Mouse (Mus musculus) embryonic facial prominence, embryonic 14.5 days (tissue): Measurements from ENCODE around the gene Cttnbp2. TPM values are rescaled to one million over a fixed set of nuclear protein-coding genes. Genes with fewer than 3 reads are reported as not detected.
A peak's percentile ranks its signal among the peaks of the same experiment; 100 is the strongest.

Source experiments
- ATAC-seq: fragments of 200-750 bp; cut with Nextera tagmentation; 2 replicates; pipeline ENCODE4 v1.8.0; 2017; ENCODE audit warnings: low read depth, moderate number of reproducible peaks, moderate TSS enrichment
- DNase-seq: peaks from one replicate; pipeline ENCODE4 v3.0.0-alpha.2; 2015; ENCODE audit warnings: low spot score
- H3K27ac ChIP-seq: fragments of 300-500 bp; sonication (generic); replicated peaks from 2 replicates; pipeline ENCODE4 v1.5.1; 2014; ENCODE audit warnings: low read depth, mild to moderate bottlenecking, low read length, moderate library complexity
- H3K27me3 ChIP-seq: fragments of 300-500 bp; sonication (generic); replicated peaks from 2 replicates; pipeline ENCODE4 v1.6.1; 2014; ENCODE audit warnings: low read length; ENCODE audit not compliant: control insufficient read depth, insufficient read depth
- H3K36me3 ChIP-seq: fragments of 300-500 bp; sonication (generic); 2 replicates; pipeline ENCODE4 v1.6.1; 2014; ENCODE audit warnings: low read length, mixed read lengths; ENCODE audit not compliant: control insufficient read depth, insufficient read depth
- H3K4me1 ChIP-seq: fragments of 300-500 bp; sonication (generic); 2 replicates; pipeline ENCODE4 v1.6.1; 2014; ENCODE audit warnings: antibody characterized with exemption, low read length; ENCODE audit not compliant: control insufficient read depth, insufficient read depth
- H3K4me2 ChIP-seq: fragments of 300-500 bp; sonication (generic); 2 replicates; pipeline ENCODE4 v1.6.1; 2014; ENCODE audit warnings: low read depth, mild to moderate bottlenecking, low read length, moderate library complexity, mixed read lengths
- H3K4me3 ChIP-seq: fragments of 300-500 bp; sonication (generic); 2 replicates; pipeline ENCODE4 v1.5.1; 2014; ENCODE audit warnings: low read depth, mild to moderate bottlenecking, low read length
- H3K9ac ChIP-seq: fragments of 300-500 bp; sonication (generic); 2 replicates; pipeline ENCODE4 v1.6.1; 2014; ENCODE audit warnings: low read depth, mild to moderate bottlenecking, low read length, moderate library complexity, mixed read lengths
- H3K9me3 ChIP-seq: fragments of 300-500 bp; sonication (generic); 2 replicates; pipeline ENCODE4 v1.6.1; 2016; ENCODE audit warnings: low read length; ENCODE audit not compliant: control insufficient read depth
- WGBS: fragments of 180-500 bp; shearing (Covaris S2); extraction: QIAGEN DNeasy Blood & Tissue Kit; methylation state at CpG from one replicate; pipeline ENCODE4 v1.1.7; 2014; 5-methylcytosine and 5-hydroxymethylcytosine counted together
- polyA plus RNA-seq: library from polyadenylated mRNA; unstranded; fragments of >200 nt; fragmentation: Nextera tagmentation; extraction: Ambion mirVana; gene quantifications from 2 replicates; pipeline ENCODE4 v1.2.1, GENCODE M21; 2014

Cttnbp2 gene
- polyA plus RNA-seq, 1 experiment from 2014 or later: 14.4 TPM

- Histone ChIP-seq H3K36me3 (no peaks in the 10 kb centered on the region), H3K4me2 (no peak overlapping the region), H3K4me3 (no peak overlapping the region), H3K27ac (no peak overlapping the region), H3K9ac (no peak overlapping the region), H3K4me1 (no peaks in the 10 kb centered on the region), H3K9me3 (no peaks in the 10 kb centered on the region), H3K27me3 (no peaks in the 10 kb centered on the region)
- DNase-seq: no peak
- WGBS: 88% methylated on average over 1 of the region's 1 CpGs
- ATAC-seq: no peak
Observed at GRCm38 (mm10) chr6:18459657-18460056, 55.0 kb downstream of the Cttnbp2 start.

GRCm38 (mm10) chr6:18450551-18451193 lies 64.0 kb downstream of the Cttnbp2 start:
- ATAC-seq (no peak), DNase-seq (no peak)
- no peak overlapping the region for H3K27ac ChIP-seq
- 62% methylated on average over 5 of the region's 5 CpGs for WGBS
- no peaks in the 10 kb centered on the region for H3K4me1 ChIP-seq
- H3K36me3 ChIP-seq: no peaks in the 10 kb centered on the region
- no peaks in the 10 kb centered on the region for H3K27me3 ChIP-seq
- no peak overlapping the region for H3K4me2 ChIP-seq
- H3K9me3 ChIP-seq: no peaks in the 10 kb centered on the region
- H3K4me3 ChIP-seq: no peak overlapping the region
- H3K9ac ChIP-seq: no peak overlapping the region

DNA sequence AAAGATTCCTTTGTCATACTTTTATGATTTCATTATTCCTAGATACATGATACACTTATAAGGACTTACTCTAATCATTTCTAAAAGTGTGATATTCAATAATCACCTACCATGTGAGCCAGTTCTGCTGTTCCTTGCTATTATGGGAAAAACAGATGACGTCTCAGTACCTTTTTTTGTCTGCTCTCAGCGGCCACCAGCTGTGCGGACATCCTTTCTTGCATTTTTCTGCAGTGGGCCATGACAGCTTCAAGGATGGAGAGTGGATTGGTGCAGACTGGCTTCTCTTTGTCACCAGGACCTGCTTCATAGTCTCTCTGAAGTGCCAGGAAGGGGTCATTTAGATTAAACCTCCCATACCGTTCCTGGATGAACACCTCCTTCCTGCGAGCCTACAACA lies 66.6 kb downstream of the Cttnbp2 start:
- H3K4me2 ChIP-seq: no peak overlapping the region
- no peaks in the 10 kb centered on the region for H3K36me3 ChIP-seq
- no peak overlapping the region for H3K4me3 ChIP-seq
- H3K4me1 ChIP-seq: no peaks in the 10 kb centered on the region
- H3K9me3 ChIP-seq: no peaks in the 10 kb centered on the region
- H3K27ac ChIP-seq: no peak overlapping the region
- 66% methylated on average over 5 of the region's 5 CpGs for WGBS
- no peak for DNase-seq
- no peak overlapping the region for H3K9ac ChIP-seq
- ATAC-seq: no peak
- no peaks in the 10 kb centered on the region for H3K27me3 ChIP-seq

GRCm38 (mm10) chr6:18446917-18447316 lies 67.7 kb downstream of the Cttnbp2 start:
- no peaks in the 10 kb centered on the region for H3K36me3 ChIP-seq
- no peak for ATAC-seq

DNA sequence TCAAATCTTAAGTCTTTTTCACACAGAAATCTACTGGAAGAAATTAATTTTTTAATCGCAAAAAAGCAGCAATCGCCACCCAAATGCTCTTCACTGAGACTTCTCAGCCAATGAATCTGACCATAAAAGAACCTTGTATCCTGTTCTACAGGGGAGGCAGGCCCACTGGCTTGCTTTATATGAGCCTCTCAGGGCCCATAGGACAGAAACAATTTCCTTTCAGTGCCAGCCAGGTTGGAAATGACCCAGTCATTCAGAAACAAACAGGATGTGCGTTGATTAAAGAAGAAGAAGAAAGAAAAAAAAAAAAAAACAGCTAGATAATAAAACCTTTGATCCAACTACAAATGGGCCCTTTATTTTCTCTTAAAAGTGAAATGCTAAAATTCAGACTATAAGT lies 68.3 kb downstream of the Cttnbp2 start:
- 62% methylated on average over 3 of the region's 3 CpGs for WGBS
- Histone ChIP-seq H3K4me1 (no peaks in the 10 kb centered on the region), H3K27ac (no peak overlapping the region), H3K4me3 (no peak overlapping the region), H3K27me3 (no peaks in the 10 kb centered on the region), H3K36me3 (no peaks in the 10 kb centered on the region), H3K4me2 (no peak overlapping the region), H3K9me3 (no peaks in the 10 kb centered on the region), H3K9ac (no peak overlapping the region)
- ATAC-seq: no peak
- no peak for DNase-seq

More at GRCm38 (mm10) chr6:18446917-18447316, 67.7 kb downstream of the Cttnbp2 start:
- Histone ChIP-seq H3K9me3 (no peaks in the 10 kb centered on the region), H3K9ac (no peak overlapping the region), H3K27me3 (no peaks in the 10 kb centered on the region), H3K4me2 (no peak overlapping the region), H3K4me3 (no peak overlapping the region), H3K27ac (no peak overlapping the region), H3K4me1 (no peaks in the 10 kb centered on the region)
- DNase-seq: no peak
- 62% methylated on average over 7 of the region's 7 CpGs for WGBS

DNA sequence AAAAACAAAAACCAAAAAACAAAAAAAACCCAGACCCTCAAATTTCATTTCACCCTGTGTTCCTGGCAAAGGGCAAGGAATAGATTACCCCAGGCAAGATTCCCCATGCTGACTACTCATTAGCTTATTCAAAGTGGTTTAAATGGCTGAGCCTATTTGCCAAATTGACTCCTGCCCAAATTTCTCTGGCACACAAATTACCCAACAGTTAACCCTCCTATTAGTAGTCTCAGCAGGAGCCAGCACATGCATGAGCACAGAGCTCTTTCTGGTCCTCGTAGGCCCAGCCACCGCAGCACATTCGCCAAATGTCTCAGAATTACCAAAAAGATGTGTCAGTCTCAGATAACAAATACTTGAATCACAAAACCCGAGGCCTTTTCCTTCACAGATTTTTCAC lies 68.9 kb downstream of the Cttnbp2 start:
- H3K9ac ChIP-seq: no peak overlapping the region
- no peak overlapping the region for H3K4me2 ChIP-seq
- 34% methylated on average over 4 of the region's 4 CpGs for WGBS
- ATAC-seq: no peak
- H3K4me3 ChIP-seq: no peak overlapping the region
- no peaks in the 10 kb centered on the region for H3K4me1 ChIP-seq
- H3K9me3 ChIP-seq: no peaks in the 10 kb centered on the region
- H3K27me3 ChIP-seq: no peaks in the 10 kb centered on the region
- no peak overlapping the region for H3K27ac ChIP-seq
- H3K36me3 ChIP-seq: no peaks in the 10 kb centered on the region
- peak; percentile 31 for DNase-seq

DNA sequence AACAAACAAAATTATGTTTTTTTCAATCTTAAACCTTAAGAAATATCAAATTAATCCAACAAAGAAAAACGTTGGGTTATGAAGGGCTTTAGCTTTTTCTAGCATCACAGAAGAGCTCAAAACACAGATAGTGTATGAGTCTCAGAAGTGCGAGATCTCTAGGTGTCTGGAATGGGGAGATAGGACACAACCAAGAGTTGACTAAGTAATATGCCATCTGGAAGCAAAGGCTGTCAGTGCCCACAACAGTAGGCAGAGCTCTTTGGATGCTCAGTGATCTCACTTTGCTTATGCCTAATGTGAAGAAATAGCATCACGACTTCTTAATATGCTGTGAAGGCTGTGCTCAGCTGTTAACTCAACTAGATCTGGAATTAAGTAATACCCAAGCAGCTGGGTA lies 72.3 kb downstream of the Cttnbp2 start:
- ATAC-seq (no peak), DNase-seq (no peak)
- WGBS: 84% methylated on average over 3 of the region's 3 CpGs
- Histone ChIP-seq H3K4me2 (no peak overlapping the region), H3K27ac (no peak overlapping the region), H3K9ac (no peak overlapping the region), H3K4me1 (no peaks in the 10 kb centered on the region), H3K4me3 (no peak overlapping the region), H3K36me3 (no peaks in the 10 kb centered on the region), H3K9me3 (no peaks in the 10 kb centered on the region), H3K27me3 (no peaks in the 10 kb centered on the region)

DNA sequence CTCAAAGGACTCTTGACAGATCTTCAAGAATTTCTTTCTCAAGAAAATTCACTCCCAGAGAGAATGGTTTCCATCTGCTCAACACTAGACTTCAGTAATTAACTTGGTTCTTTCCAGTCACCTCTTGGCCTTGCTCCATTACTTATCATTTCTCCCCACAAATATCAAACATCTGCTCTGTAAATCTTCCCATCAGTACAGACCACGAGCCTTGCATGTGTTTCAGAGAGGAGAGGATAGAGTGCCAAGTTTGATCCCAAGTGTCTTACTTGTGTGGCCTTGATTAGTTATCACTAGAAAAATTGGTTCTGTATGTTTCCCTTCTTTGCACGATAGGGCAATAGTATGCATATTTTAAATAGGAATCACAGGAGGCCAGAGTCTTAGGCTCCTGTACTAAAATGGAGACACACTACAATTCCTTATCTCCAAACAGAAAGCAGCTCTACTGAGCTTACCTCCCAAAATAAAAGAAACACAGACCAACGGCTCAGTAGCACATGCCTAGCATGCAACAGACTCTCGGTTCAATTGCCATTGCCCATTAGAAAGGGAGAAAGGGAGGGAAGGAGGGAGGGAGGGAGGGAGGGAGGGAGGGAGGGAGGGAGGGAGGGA lies 73.6 kb downstream of the Cttnbp2 start:
- Histone ChIP-seq H3K4me3 (no peak overlapping the region), H3K36me3 (no peaks in the 10 kb centered on the region), H3K27me3 (no peaks in the 10 kb centered on the region), H3K9me3 (no peaks in the 10 kb centered on the region), H3K4me1 (no peaks in the 10 kb centered on the region), H3K9ac (no peak overlapping the region), H3K27ac (no peak overlapping the region), H3K4me2 (no peak overlapping the region)
- ATAC-seq: peak; percentile 37; the same call in 1 of the 2 replicates
- DNase-seq: peak; percentile 80
- 45% methylated on average over 4 of the region's 4 CpGs for WGBS
